Mouse (Mus musculus): ENCODE data around the gene Pak7. TPM values are rescaled to one million over a fixed set of nuclear protein-coding genes. Genes with fewer than 3 reads are reported as not detected.

The Pak7 gene
- 0.02 TPM in 1 of 2 replicates, not detected in the other for polyA plus RNA-seq (2012; rRNA removed)

- no peak for DNase-seq
- Histone ChIP-seq H3K4me1 (ENCODE audit: control insufficient read depth, insufficient read depth, low read length) (no peaks in the 10 kb centered on the region), H3K4me3 (replicated peaks; ENCODE audit: extremely low read depth, low read depth, low read length) (no peak within 1 kb of the TSS)
- WGBS = under 1% methylated on average over 39 of the region's 39 CpGs
- TF ChIP-seq POLR2A (IDR thresholded peaks at IDR 0.05; ENCODE audit: borderline replicate concordance, extremely low read depth, low read depth, low read length) (no peak), CTCF (IDR thresholded peaks at IDR 0.05; ENCODE audit: insufficient read depth, low read length) (no peak)
Measured at GRCm38 (mm10) chr2:136387181-136388131, at the start of gene Pak7. Pak7 (minus strand) TSS chr2:136387967.

GRCm38 (mm10) chr2:136425561-136425960 lies 37.8 kb upstream of the Pak7 start:
- no peak for DNase-seq
- TF ChIP-seq POLR2A (IDR thresholded peaks at IDR 0.05; ENCODE audit: borderline replicate concordance, extremely low read depth, low read depth, low read length) = no peak
- no peak for TF ChIP-seq CTCF (IDR thresholded peaks at IDR 0.05; ENCODE audit: insufficient read depth, low read length)
- Histone ChIP-seq H3K4me3 (replicated peaks; ENCODE audit: extremely low read depth, low read depth, low read length) (no peak overlapping the region), H3K4me1 (ENCODE audit: control insufficient read depth, insufficient read depth, low read length) (no peaks in the 10 kb centered on the region)
- 76% methylated on average over 6 of the region's 6 CpGs for WGBS

GRCm38 (mm10) chr2:136419543-136419942 lies 31.8 kb upstream of the Pak7 start:
- DNase-seq = no peak
- Histone ChIP-seq H3K4me3 (replicated peaks; ENCODE audit: extremely low read depth, low read depth, low read length) (no peak overlapping the region), H3K4me1 (ENCODE audit: control insufficient read depth, insufficient read depth, low read length) (no peaks in the 10 kb centered on the region)
- TF ChIP-seq POLR2A (IDR thresholded peaks at IDR 0.05; ENCODE audit: borderline replicate concordance, extremely low read depth, low read depth, low read length) (no peak), CTCF (IDR thresholded peaks at IDR 0.05; ENCODE audit: insufficient read depth, low read length) (no peak)
- 73% methylated on average over 1 of the region's 1 CpGs for WGBS

- DNase-seq = no peak
Measured at GRCm38 (mm10) chr2:136416381-136416780, 28.6 kb upstream of the Pak7 start.

GRCm38 (mm10) chr2:136402587-136402986 lies 14.8 kb upstream of the Pak7 start:
- DNase-seq = no peak
- Histone ChIP-seq H3K4me3 (replicated peaks; ENCODE audit: extremely low read depth, low read depth, low read length) (no peak overlapping the region), H3K4me1 (ENCODE audit: control insufficient read depth, insufficient read depth, low read length) (no peaks in the 10 kb centered on the region)
- TF ChIP-seq POLR2A (IDR thresholded peaks at IDR 0.05; ENCODE audit: borderline replicate concordance, extremely low read depth, low read depth, low read length) (no peak), CTCF (IDR thresholded peaks at IDR 0.05; ENCODE audit: insufficient read depth, low read length) (no peak)
- 79% methylated on average over 4 of the region's 4 CpGs for WGBS

More at GRCm38 (mm10) chr2:136416381-136416780, 28.6 kb upstream of the Pak7 start:
- Histone ChIP-seq H3K4me1 (ENCODE audit: control insufficient read depth, insufficient read depth, low read length) (no peaks in the 10 kb centered on the region), H3K4me3 (replicated peaks; ENCODE audit: extremely low read depth, low read depth, low read length) (no peak overlapping the region)
- TF ChIP-seq CTCF (IDR thresholded peaks at IDR 0.05; ENCODE audit: insufficient read depth, low read length) = no peak

- TF ChIP-seq CTCF (IDR thresholded peaks at IDR 0.05; ENCODE audit: insufficient read depth, low read length) (no peak), POLR2A (IDR thresholded peaks at IDR 0.05; ENCODE audit: borderline replicate concordance, extremely low read depth, low read depth, low read length) (no peak)
- WGBS = 59% methylated on average over 3 of the region's 3 CpGs
Measured at GRCm38 (mm10) chr2:136375318-136375717, 12.4 kb downstream of the Pak7 start.

GRCm38 (mm10) chr2:136372361-136372760 lies 15.4 kb downstream of the Pak7 start:
- no peak for TF ChIP-seq POLR2A (IDR thresholded peaks at IDR 0.05; ENCODE audit: borderline replicate concordance, extremely low read depth, low read depth, low read length)
- no peak for TF ChIP-seq CTCF (IDR thresholded peaks at IDR 0.05; ENCODE audit: insufficient read depth, low read length)
- WGBS = 64% methylated on average over 1 of the region's 1 CpGs
- no peaks in the 10 kb centered on the region for H3K4me1 ChIP-seq (ENCODE audit: control insufficient read depth, insufficient read depth, low read length)

More at GRCm38 (mm10) chr2:136375318-136375717, 12.4 kb downstream of the Pak7 start:
- DNase-seq = no peak
- Histone ChIP-seq H3K4me1 (ENCODE audit: control insufficient read depth, insufficient read depth, low read length) (no peaks in the 10 kb centered on the region), H3K4me3 (replicated peaks; ENCODE audit: extremely low read depth, low read depth, low read length) (no peak overlapping the region)

GRCm38 (mm10) chr2:136351393-136352096 lies 36.2 kb downstream of the Pak7 start:
- TF ChIP-seq POLR2A (IDR thresholded peaks at IDR 0.05; ENCODE audit: borderline replicate concordance, extremely low read depth, low read depth, low read length) (no peak), CTCF (IDR thresholded peaks at IDR 0.05; ENCODE audit: insufficient read depth, low read length) (no peak)
- Histone ChIP-seq H3K4me3 (replicated peaks; ENCODE audit: extremely low read depth, low read depth, low read length) (no peak overlapping the region), H3K4me1 (ENCODE audit: control insufficient read depth, insufficient read depth, low read length) (no peaks in the 10 kb centered on the region)
- DNase-seq = no peak
- whole genome bisulfite sequencing = 84% methylated on average over 2 of the region's 2 CpGs

More at GRCm38 (mm10) chr2:136372361-136372760, 15.4 kb downstream of the Pak7 start:
- no peak for DNase-seq
- no peak overlapping the region for H3K4me3 ChIP-seq (replicated peaks; ENCODE audit: extremely low read depth, low read depth, low read length)

GRCm38 (mm10) chr2:136350459-136350858 lies 37.3 kb downstream of the Pak7 start:
- 60% methylated on average over 3 of the region's 3 CpGs for WGBS
- DNase-seq = no peak
- Histone ChIP-seq H3K4me1 (ENCODE audit: control insufficient read depth, insufficient read depth, low read length) (no peaks in the 10 kb centered on the region), H3K4me3 (replicated peaks; ENCODE audit: extremely low read depth, low read depth, low read length) (no peak overlapping the region)
- TF ChIP-seq POLR2A (IDR thresholded peaks at IDR 0.05; ENCODE audit: borderline replicate concordance, extremely low read depth, low read depth, low read length) = no peak
- TF ChIP-seq CTCF (IDR thresholded peaks at IDR 0.05; ENCODE audit: insufficient read depth, low read length) = no peak

All from lung, adult 2 months (tissue).